Comparison of ENCODE assay signal across 21 mouse cellular contexts in genomic region chr6:115489831-115490230, GRCm38 (mm10). TPM values are rescaled to one million over a fixed set of nuclear protein-coding genes. Genes with fewer than 3 reads are reported as not detected.
A peak's percentile ranks its signal among the peaks of the same experiment; 100 is the strongest.
DNase-seq lines count a peak whose midpoint lies in the region; ATAC-seq lines count a peak whose summit lies in the region.
"Had no signal": no experiment of that assay in that cellular context is flagged by ENCODE, and none has a peak within 500 bp of the region (broad histone marks: within the 10 kb centered on the region; RNA-seq: fewer than 3 reads in every experiment).

No protein-coding gene starts in this region.

- H3K27me3 ChIP-seq in heart, embryonic 11.5 days (ENCODE audit: control insufficient read depth, insufficient read depth, low read length) = peaks cover 2% of the 10 kb centered on the region; the same call in 1 of the 2 replicates
- H3K27me3 ChIP-seq: Patski had no signal

- no peak overlapping the region for H3K27ac ChIP-seq in heart, embryonic 11.5 days (ENCODE audit: low read depth, low read length)

- no peak overlapping the region for H3K4me3 ChIP-seq in heart, embryonic 11.5 days (ENCODE audit: low read depth, low read length)

- H3K4me2 ChIP-seq in heart, embryonic 11.5 days = no peak overlapping the region

- no peaks in the 10 kb centered on the region for H3K36me3 ChIP-seq in heart, embryonic 11.5 days (ENCODE audit: control insufficient read depth, insufficient read depth, low read length)
- H3K36me3 ChIP-seq: G1E had no signal

- no peaks in the 10 kb centered on the region for H3K9me3 ChIP-seq in heart, embryonic 11.5 days (replicated peaks; ENCODE audit: control insufficient read depth, low read length)
- H3K9me3 ChIP-seq: G1E had no signal

- 72% methylated on average over 9 of the region's 9 CpGs for WGBS in heart, embryonic 11.5 days (ENCODE audit: insufficient replicate concordance)

- no peak for ATAC-seq in heart, embryonic 11.5 days (replicated peaks; ENCODE audit: insufficient number of reproducible peaks, low FRiP score, low TSS enrichment)
- ATAC-seq: activated CD4-positive, CD25-positive, alpha-beta regulatory T cell, adult 4 months; CD4-positive, CD25-positive, alpha-beta regulatory T cell, adult 4 months; Patski had no signal

- no peaks in the 10 kb centered on the region for H3K4me1 ChIP-seq in heart, embryonic 11.5 days (ENCODE audit: control insufficient read depth, insufficient read depth, low read length)

- DNase-seq in heart, adult 11 months = peak; percentile 83
- peak; percentile 8 to 54 for DNase-seq in spleen, postnatal 4 days (ENCODE audit: low spot score in 2 of 2)
- no peak for DNase-seq in spleen, postnatal 14 days (ENCODE audit: low spot score in 2 of 2)
- peak; percentile 14 for DNase-seq in adipocyte (ENCODE audit: low spot score)
- DNase-seq in cerebellum, adult 9-10 months = no peak
- DNase-seq: adrenal gland, adult 2 months; adrenal gland, adult 8-10 months; adrenal gland, postnatal 10 days; adrenal gland, postnatal 14 days; adrenal gland, postnatal 25 days; adrenal gland, postnatal 36 days; B cell, adult 2 months; cerebellum, adult 11 months; cerebellum, adult 11-12 months; cerebellum, adult 18-20 months; cerebellum, adult 2 months had no signal

- no peak overlapping the region for H3K9ac ChIP-seq in heart, embryonic 11.5 days (ENCODE audit: low read depth, low read length)

RNA-seq across cellular contexts. Expression of gene Tsen2, which starts 54.6 kb away (rescaled TPM):
- polyA plus RNA-seq in heart, embryonic 11.5 days (2014; fragmentation: Nextera tagmentation; extraction: Ambion mirVana) = 19.4 and 19.9 TPM in 2 replicates

Comparison
In these comparisons a context has a peak if more than half of its experiments do, and no peak if none do; other contexts are left out.
1. DNase-seq: peak in heart, adult 11 months (single experiment), spleen, postnatal 4 days (2 of 2) and adipocyte (single experiment); none in spleen, postnatal 14 days (0 of 2) and cerebellum, adult 9-10 months (single experiment).